Mouse (Mus musculus): ENCODE data around the gene Dhx36. TPM values are rescaled to one million over a fixed set of nuclear protein-coding genes. Genes with fewer than 3 reads are reported as not detected.

The Dhx36 gene
- polyA plus RNA-seq, 1 experiment from 2014 or later, result 30.2 TPM

Other genes starting within 250 kb of the Dhx36 start
- gene Arhgef26, start 168.7 kb downstream of the Dhx36 start, polyA plus RNA-seq (2015; fragmentation: Nextera tagmentation; extraction: Ambion mirVana), result 14.1 and 14.8 TPM in 2 replicates
- gene Gpr149, start 98.1 kb upstream of the Dhx36 start, polyA plus RNA-seq (2015; fragmentation: Nextera tagmentation; extraction: Ambion mirVana), result 0.05 TPM in 1 of 2 replicates, not detected in the other